Mouse (Mus musculus): ENCODE measurements around the gene Gm28539. TPM values are rescaled to one million over a fixed set of nuclear protein-coding genes. Genes with fewer than 3 reads are reported as not detected.

Gm28539 gene
- total and polyA plus RNA-seq, 3 experiments: 2.9 to 13.9 TPM; not detected in 1

GRCm38 (mm10) chr16:18976315-18976714, 139.9 kb downstream of the Gm28539 start:
- Histone ChIP-seq H3K4me3 (ENCODE audit: control insufficient read depth in 1 of 2, insufficient read depth in 1 of 2, low read depth in 2 of 2, low read length in 2 of 2) (no peak overlapping the region), H3K36me3 (ENCODE audit: control insufficient read depth in 1 of 2, insufficient read depth in 2 of 2, low read length in 2 of 2) (no peaks in the 10 kb centered on the region), H3K9ac (ENCODE audit: control insufficient read depth, low read depth, low read length, poor library complexity, severe bottlenecking) (no peak overlapping the region), H3K79me2 (ENCODE audit: control insufficient read depth, insufficient read depth, low read length, poor library complexity) (no peaks in the 10 kb centered on the region), H3K27me3 (ENCODE audit: control insufficient read depth in 1 of 2, insufficient read depth in 2 of 2, low read length in 2 of 2) (no peaks in the 10 kb centered on the region), H3K4me1 (ENCODE audit: control insufficient read depth in 1 of 2, insufficient read depth in 2 of 2, low read length in 2 of 2) (no peaks in the 10 kb centered on the region), H3K27ac (ENCODE audit: control insufficient read depth, low read depth, low read length) (no peak overlapping the region), H3K9me3 (replicated peaks; ENCODE audit: insufficient read depth, low read length) (no peaks in the 10 kb centered on the region)
- TF ChIP-seq POLR2A (IDR thresholded peaks at IDR 0.05; ENCODE audit: control insufficient read depth in 1 of 2, insufficient read depth in 1 of 2, low read depth in 1 of 2, low read length in 2 of 2, poor library complexity in 1 of 2) (no peak), RAD21 (IDR thresholded peaks at IDR 0.05; ENCODE audit: low read depth, low read length) (no peak), GATA1 (IDR thresholded peaks at IDR 0.05; ENCODE audit: low read depth, low read length) (no peak), BHLHE40 (IDR thresholded peaks at IDR 0.05; ENCODE audit: borderline replicate concordance, low read depth, low read length) (no peak), MYB (IDR thresholded peaks at IDR 0.05; ENCODE audit: low read depth, low read length) (no peak), ZC3H11A (IDR thresholded peaks at IDR 0.05; ENCODE audit: low read depth, low read length) (no peak), TAL1 (IDR thresholded peaks at IDR 0.05; ENCODE audit: low read length) (no peak), SIN3A (IDR thresholded peaks at IDR 0.05; ENCODE audit: low read length) (no peak), ZMIZ1 (IDR thresholded peaks at IDR 0.05; ENCODE audit: low read depth, low read length) (no peak), TBP (IDR thresholded peaks at IDR 0.05; ENCODE audit: low read depth, low read length) (no peak), RCOR1 (IDR thresholded peaks at IDR 0.05; ENCODE audit: low read depth, low read length) (no peak), HCFC1 (IDR thresholded peaks at IDR 0.05; ENCODE audit: low read depth, low read length) (no peak), UBTF (IDR thresholded peaks at IDR 0.05; ENCODE audit: borderline replicate concordance, insufficient read depth, low read depth, low read length) (no peak)
- DNase-seq (ENCODE audit: low read depth, low spot score): no peak

- H3K36me3 ChIP-seq (ENCODE audit: control insufficient read depth in 1 of 2, insufficient read depth in 2 of 2, low read length in 2 of 2): no peaks in the 10 kb centered on the region
- H3K9ac ChIP-seq (ENCODE audit: control insufficient read depth, low read depth, low read length, poor library complexity, severe bottlenecking): no peak overlapping the region
- no peak for TF ChIP-seq BHLHE40 (IDR thresholded peaks at IDR 0.05; ENCODE audit: borderline replicate concordance, low read depth, low read length)
- TF ChIP-seq ELF1 (IDR thresholded peaks at IDR 0.05; ENCODE audit: low read depth, low read length): no peak
- no peak for TF ChIP-seq CHD2 (IDR thresholded peaks at IDR 0.05; ENCODE audit: low read length)
- no peak for TF ChIP-seq MYC (IDR thresholded peaks at IDR 0.05; ENCODE audit: low read depth, low read length)
- TF ChIP-seq MYB (IDR thresholded peaks at IDR 0.05; ENCODE audit: low read depth, low read length): no peak
- no peak for TF ChIP-seq MAZ (IDR thresholded peaks at IDR 0.05; ENCODE audit: low read depth, low read length)
- no peak for TF ChIP-seq POLR2AphosphoS2 (IDR thresholded peaks at IDR 0.05; ENCODE audit: low read length)
- no peak for TF ChIP-seq NRF1 (IDR thresholded peaks at IDR 0.05; ENCODE audit: insufficient read depth, low read depth, low read length, poor library complexity, severe bottlenecking)
- TF ChIP-seq POLR2AphosphoS5 (IDR thresholded peaks at IDR 0.05; ENCODE audit: borderline replicate concordance, low read depth, low read length): no peak
- H3K79me2 ChIP-seq (ENCODE audit: control insufficient read depth, insufficient read depth, low read length, poor library complexity): no peaks in the 10 kb centered on the region
- H3K9me3 ChIP-seq (replicated peaks; ENCODE audit: insufficient read depth, low read length): no peaks in the 10 kb centered on the region
- H3K27me3 ChIP-seq (ENCODE audit: control insufficient read depth in 1 of 2, insufficient read depth in 2 of 2, low read length in 2 of 2): peaks cover 0 to 17% of the 10 kb centered on the region in 2 experiments; a peak in 2 of 4 replicates
- H3K27ac ChIP-seq (ENCODE audit: control insufficient read depth, low read depth, low read length): no peak overlapping the region
- no peak overlapping the region for H3K4me3 ChIP-seq (ENCODE audit: control insufficient read depth in 1 of 2, insufficient read depth in 1 of 2, low read depth in 2 of 2, low read length in 2 of 2)
- no peaks in the 10 kb centered on the region for H3K4me1 ChIP-seq (ENCODE audit: control insufficient read depth in 1 of 2, insufficient read depth in 2 of 2, low read length in 2 of 2)
- DNase-seq (ENCODE audit: low read depth, low spot score): no peak
Observed at GRCm38 (mm10) chr16:18986381-18986780, 150.0 kb downstream of the Gm28539 start.
